Mouse (Mus musculus) midbrain, embryonic 16.5 days (tissue): ENCODE measurements around the gene Ethe1. TPM values are rescaled to one million over a fixed set of nuclear protein-coding genes. Genes with fewer than 3 reads are reported as not detected.
"Not testable (repeated sequence)": the region's sequence is repeated elsewhere in the genome, so short reads cannot be mapped to it uniquely, and the experiment has no call there.

Experiments
- ATAC-seq: fragments of 200-750 bp; cut with Nextera tagmentation; 2 replicates; pipeline ENCODE4 v1.8.0; 2017; ENCODE audit warnings: moderate TSS enrichment
- H3K27ac ChIP-seq: fragments of 300-500 bp; sonication (generic); 2 replicates; pipeline ENCODE4 v1.5.1; 2014; ENCODE audit warnings: mild to moderate bottlenecking, low read length, mixed read lengths
- H3K27me3 ChIP-seq: fragments of 300-500 bp; sonication (generic); 2 replicates; pipeline ENCODE4 v1.6.1; 2014; ENCODE audit warnings: low read depth, low read length, mixed read lengths; ENCODE audit not compliant: control insufficient read depth, insufficient read depth
- H3K36me3 ChIP-seq: fragments of 300-500 bp; sonication (generic); 2 replicates; pipeline ENCODE4 v1.6.1; 2014; ENCODE audit warnings: mild to moderate bottlenecking, low read length, moderate library complexity, mixed read lengths; ENCODE audit not compliant: control insufficient read depth, insufficient read depth
- H3K4me1 ChIP-seq: fragments of 300-500 bp; sonication (generic); 2 replicates; pipeline ENCODE4 v1.6.1; 2014; ENCODE audit warnings: mild to moderate bottlenecking, low read length, mixed read lengths; ENCODE audit not compliant: control insufficient read depth, insufficient read depth
- H3K4me2 ChIP-seq: fragments of 300-500 bp; sonication (generic); 2 replicates; pipeline ENCODE4 v1.6.1; 2014; ENCODE audit warnings: mild to moderate bottlenecking, low read length, mixed read lengths
- H3K4me3 ChIP-seq: fragments of 300-500 bp; sonication (generic); 2 replicates; pipeline ENCODE4 v1.5.1; 2014; ENCODE audit warnings: low read depth, mild to moderate bottlenecking, low read length, moderate library complexity, mixed read lengths
- H3K9ac ChIP-seq: fragments of 300-500 bp; sonication (generic); 2 replicates; pipeline ENCODE4 v1.6.1; 2014; ENCODE audit warnings: low read depth, low read length, mixed read lengths
- H3K9me3 ChIP-seq: fragments of 300-500 bp; sonication (generic); replicated peaks from 2 replicates; pipeline ENCODE4 v1.6.1; 2014; ENCODE audit warnings: mild to moderate bottlenecking, low read length, mixed read lengths; ENCODE audit not compliant: control insufficient read depth, poor library complexity, severe bottlenecking
- WGBS: fragments of 180-500 bp; shearing (Covaris S2); extraction: QIAGEN DNeasy Blood & Tissue Kit; methylation state at CpG from one replicate; pipeline ENCODE4 v1.1.7; 2014; 5-methylcytosine and 5-hydroxymethylcytosine counted together
- polyA plus RNA-seq: library from polyadenylated mRNA; unstranded; fragments of >200 nt; fragmentation: Nextera tagmentation; extraction: Ambion mirVana; gene quantifications from 2 replicates; pipeline ENCODE4 v1.2.1, GENCODE M21; 2015

Ethe1 gene
- polyA plus RNA-seq, 1 experiment from 2014 or later: 30.7 TPM

GRCm38 (mm10) chr7:24611709-24612108, 24.4 kb downstream of the Ethe1 start:
- Histone ChIP-seq H3K27me3 (peaks cover 43% of the 10 kb centered on the region), H3K36me3 (no peaks in the 10 kb centered on the region), H3K4me1 (peaks cover 14% of the 10 kb centered on the region), H3K9ac (no peak overlapping the region), H3K4me3 (no peak overlapping the region), H3K9me3 (no peaks in the 10 kb centered on the region), H3K27ac (no peak overlapping the region), H3K4me2 (0 out of 2 replicates have a peak overlapping the region, but pooled peaks have one; percentile 56)
- 16% methylated on average over 7 of the region's 7 CpGs for WGBS
- no peak for ATAC-seq

GRCm38 (mm10) chr7:24612308-24612910, 25.1 kb downstream of the Ethe1 start:
- Histone ChIP-seq H3K4me1 (peaks cover 14% of the 10 kb centered on the region), H3K9me3 (no peaks in the 10 kb centered on the region), H3K4me2 (peak overlapping the region; percentile 0; the same call in 1 of the 2 replicates), H3K4me3 (no peak overlapping the region; the same call in 1 of the 2 replicates), H3K27me3 (peaks cover 43% of the 10 kb centered on the region), H3K9ac (no peak overlapping the region), H3K36me3 (no peaks in the 10 kb centered on the region), H3K27ac (no peak overlapping the region)
- 3% methylated on average over 27 of the region's 27 CpGs for WGBS
- ATAC-seq: no peak

- WGBS: 77% methylated on average over 13 of the region's 13 CpGs
- H3K9me3 ChIP-seq: no peaks in the 10 kb centered on the region
- H3K9ac ChIP-seq: no peak overlapping the region
- no peak overlapping the region for H3K4me2 ChIP-seq
- H3K4me3 ChIP-seq: no peak overlapping the region
- no peak overlapping the region for H3K27ac ChIP-seq
- ATAC-seq: no peak
- H3K36me3 ChIP-seq: no peaks in the 10 kb centered on the region
- peaks cover 36% of the 10 kb centered on the region for H3K27me3 ChIP-seq
- peaks cover 14% of the 10 kb centered on the region for H3K4me1 ChIP-seq
These were observed 27.5 kb downstream of the Ethe1 start for GRCm38 (mm10) chr7:24614816-24615215.

- no peak overlapping the region for H3K4me2 ChIP-seq
- peaks cover 8% of the 10 kb centered on the region for H3K27me3 ChIP-seq
- H3K36me3 ChIP-seq: no peaks in the 10 kb centered on the region
- H3K9me3 ChIP-seq: no peaks in the 10 kb centered on the region
- H3K4me3 ChIP-seq: no peak overlapping the region
- no peaks in the 10 kb centered on the region; the same call in 1 of the 2 replicates for H3K4me1 ChIP-seq
- H3K27ac ChIP-seq: no peak overlapping the region
- no peak for ATAC-seq
- no peak overlapping the region for H3K9ac ChIP-seq
- WGBS: 80% methylated on average over 8 of the region's 8 CpGs
These were observed 30.4 kb downstream of the Ethe1 start for GRCm38 (mm10) chr7:24617763-24618162.

GRCm38 (mm10) chr7:24618374-24618773, 31.0 kb downstream of the Ethe1 start:
- H3K4me1 ChIP-seq, H3K9me3 ChIP-seq, H3K27ac ChIP-seq, H3K4me2 ChIP-seq, ATAC-seq, H3K36me3 ChIP-seq, H3K4me3 ChIP-seq, H3K27me3 ChIP-seq, H3K9ac ChIP-seq: not testable (repeated sequence)
- 96% methylated on average over 8 of the region's 8 CpGs for WGBS

- H3K36me3 ChIP-seq: no peaks in the 10 kb centered on the region
- no peaks in the 10 kb centered on the region for H3K9me3 ChIP-seq
- H3K9ac ChIP-seq: no peak overlapping the region
- H3K4me3 ChIP-seq: no peak overlapping the region
- no peak overlapping the region for H3K4me2 ChIP-seq
- H3K27me3 ChIP-seq: no peaks in the 10 kb centered on the region
- ATAC-seq: no peak
- H3K27ac ChIP-seq: no peak overlapping the region
- H3K4me1 ChIP-seq: no peaks in the 10 kb centered on the region
- WGBS: 53% methylated on average over 13 of the region's 13 CpGs
These were observed 32.5 kb downstream of the Ethe1 start for GRCm38 (mm10) chr7:24619671-24620397.

- Histone ChIP-seq H3K36me3 (no peaks in the 10 kb centered on the region), H3K27me3 (no peaks in the 10 kb centered on the region), H3K9me3 (no peaks in the 10 kb centered on the region), H3K4me1 (no peaks in the 10 kb centered on the region), H3K27ac (no peak overlapping the region), H3K9ac (no peak overlapping the region), H3K4me2 (no peak overlapping the region), H3K4me3 (no peak overlapping the region)
- no peak for ATAC-seq
- WGBS: 85% methylated on average over 3 of the region's 3 CpGs
These were observed 33.9 kb downstream of the Ethe1 start for GRCm38 (mm10) chr7:24621193-24621592.

GRCm38 (mm10) chr7:24622967-24623366, 35.6 kb downstream of the Ethe1 start:
- Histone ChIP-seq H3K36me3 (no peaks in the 10 kb centered on the region), H3K4me2 (no peak overlapping the region), H3K4me1 (no peaks in the 10 kb centered on the region), H3K27me3 (no peaks in the 10 kb centered on the region), H3K4me3 (no peak overlapping the region), H3K9ac (no peak overlapping the region), H3K9me3 (no peaks in the 10 kb centered on the region), H3K27ac (no peak overlapping the region)
- 83% methylated on average over 6 of the region's 6 CpGs for WGBS
- ATAC-seq: no peak
